Mouse (Mus musculus) bone marrow, adult 2 months (tissue): ENCODE data around the gene Bbs4. TPM values are rescaled to one million over a fixed set of nuclear protein-coding genes. Genes with fewer than 3 reads are reported as not detected.

Source experiments
- H3K27ac ChIP-seq: fragments of 200-500 bp; 2 replicates; pipeline ENCODE4 v1.5.1; 2012; ENCODE audit warnings: low read depth, mild to moderate bottlenecking, control low read depth, inconsistent platforms, low read length; ENCODE audit not compliant: control insufficient read depth, poor library complexity, insufficient read depth
- H3K4me1 ChIP-seq: fragments of 200-500 bp; 2 replicates; pipeline ENCODE4 v1.6.1; 2011; ENCODE audit warnings: low read length; ENCODE audit not compliant: control insufficient read depth, insufficient read depth
- H3K4me3 ChIP-seq: fragments of 200-500 bp; replicated peaks from 2 replicates; pipeline ENCODE3; 2011; ENCODE audit warnings: mild to moderate bottlenecking, low read depth, low read length, control low read depth; ENCODE audit not compliant: control insufficient read depth
- CTCF ChIP-seq: fragments of 200-500 bp; IDR thresholded peaks from 2 replicates; pipeline ENCODE4 v1.5.1; 2011; ENCODE audit warnings: low read length, control low read depth; ENCODE audit not compliant: control insufficient read depth, insufficient read depth
- POLR2A ChIP-seq: fragments of 200-500 bp; IDR thresholded peaks from 2 replicates; pipeline ENCODE4 v1.6.1; 2011; ENCODE audit warnings: low read depth, mild to moderate bottlenecking, control low read depth, low read length, borderline replicate concordance; ENCODE audit not compliant: control insufficient read depth
- WGBS: fragments of 180-500 bp; shearing (Covaris S2); methylation state at CpG from one replicate; pipeline ENCODE4 v1.1.7; 2018; 5-methylcytosine and 5-hydroxymethylcytosine counted together
- polyA plus RNA-seq: library from polyadenylated mRNA; stranded (reverse); fragments of >200 nt; gene quantifications from 2 replicates; pipeline ENCODE4 v1.2.4, GENCODE M21; 2011; ENCODE audit warnings: low replicate concordance; ENCODE audit not compliant: missing spikeins, insufficient read depth, insufficient read length

The Bbs4 gene
- polyA plus RNA-seq, 1 experiment = 4.5 TPM

GRCm38 (mm10) chr9:59289529-59290115 is 63.7 kb downstream of the Bbs4 start:
- H3K4me3 ChIP-seq = no peak overlapping the region
- peaks cover 6% of the 10 kb centered on the region for H3K4me1 ChIP-seq
- TF ChIP-seq CTCF (no peak), POLR2A (no peak)
- 56% methylated on average over 6 of the region's 6 CpGs for WGBS
- H3K27ac ChIP-seq = peak overlapping the region; percentile 55

DNA sequence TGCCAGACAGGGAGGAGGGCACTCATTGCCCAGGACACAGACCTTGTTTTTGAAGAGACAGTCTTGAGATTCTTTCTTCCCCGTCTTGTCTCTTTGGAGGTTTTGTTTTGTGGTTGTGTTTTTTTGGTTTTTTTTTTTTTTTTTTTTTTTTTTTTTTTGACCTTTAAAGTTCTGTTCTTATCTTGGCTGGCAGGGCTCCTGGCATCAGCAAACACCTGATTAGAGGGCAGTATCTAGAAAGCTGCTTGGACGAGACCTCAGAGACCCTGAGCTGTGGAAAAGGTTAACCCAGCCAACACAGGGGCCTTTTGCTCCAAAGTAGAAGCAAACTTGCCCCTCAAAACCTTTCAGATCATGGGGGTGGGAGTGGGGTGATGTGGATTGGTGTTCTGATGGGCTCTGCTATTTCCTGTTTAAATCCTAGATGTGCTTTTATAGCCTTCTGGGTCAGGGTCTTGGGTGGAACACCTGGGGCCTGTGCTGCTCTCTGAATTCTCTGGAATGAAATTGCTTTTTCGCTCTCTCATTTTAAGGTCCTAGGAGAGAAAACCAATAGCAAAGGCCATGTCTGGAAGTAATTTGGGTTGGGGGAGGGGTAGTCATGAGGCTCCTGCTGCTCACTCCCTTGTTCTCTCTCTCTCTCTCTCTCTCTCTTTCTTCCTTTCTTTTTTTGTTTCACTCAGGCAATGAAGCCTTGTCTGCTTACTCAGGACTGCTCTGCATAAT is 64.5 kb downstream of the Bbs4 start:
- 42% methylated on average over 3 of the region's 3 CpGs for WGBS
- Histone ChIP-seq H3K27ac (peak overlapping the region; percentile 96), H3K4me3 (no peak overlapping the region), H3K4me1 (peaks cover 6% of the 10 kb centered on the region)
- TF ChIP-seq POLR2A (no peak), CTCF (no peak)

DNA sequence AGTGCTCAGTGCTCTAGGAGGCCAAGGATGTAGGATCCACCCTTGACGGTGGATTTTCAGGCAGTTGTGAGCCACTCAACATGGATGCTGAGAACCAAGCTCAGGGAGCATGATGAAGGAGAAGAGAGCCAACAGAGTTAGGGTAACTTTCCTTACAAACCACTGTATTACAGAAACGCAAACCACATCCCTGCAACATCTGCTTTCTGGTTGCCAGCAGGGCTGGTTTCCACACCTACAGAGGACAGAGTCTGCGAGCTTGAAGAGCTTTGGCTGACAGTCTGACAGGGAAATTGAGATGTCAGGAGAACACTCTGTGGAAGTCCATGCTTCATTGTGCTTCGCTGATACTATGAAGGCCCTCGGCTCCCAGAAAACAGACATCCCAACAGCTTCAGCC is 65.2 kb downstream of the Bbs4 start:
- TF ChIP-seq CTCF = no peak
- no peak for TF ChIP-seq POLR2A
- WGBS = 30% methylated on average over 5 of the region's 5 CpGs
- Histone ChIP-seq H3K4me3 (no peak overlapping the region), H3K4me1 (peaks cover 6% of the 10 kb centered on the region), H3K27ac (peak overlapping the region; percentile 96)

GRCm38 (mm10) chr9:59285614-59286013 is 67.7 kb downstream of the Bbs4 start:
- no peak overlapping the region for H3K4me3 ChIP-seq
- H3K4me1 ChIP-seq = peaks cover 6% of the 10 kb centered on the region
- TF ChIP-seq CTCF (no peak), POLR2A (no peak)
- H3K27ac ChIP-seq = no peak overlapping the region; the same call in 1 of the 2 replicates
- WGBS = 63% methylated on average over 6 of the region's 6 CpGs

DNA sequence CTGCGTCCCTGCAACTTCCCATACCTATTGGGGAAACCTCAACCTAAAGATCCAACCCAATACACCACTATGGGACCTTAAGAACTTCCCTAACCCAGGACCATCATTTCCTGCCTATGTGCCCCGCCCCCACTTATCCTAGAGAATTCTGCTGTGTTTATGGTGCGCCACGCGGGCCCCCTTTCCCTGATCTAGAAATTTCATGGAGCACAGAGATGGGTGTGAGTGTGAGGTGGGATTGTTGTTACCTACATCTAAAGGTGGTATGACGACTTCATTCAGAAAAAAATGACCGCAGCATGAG is 70.7 kb downstream of the Bbs4 start:
- TF ChIP-seq POLR2A (no peak), CTCF (no peak)
- peak overlapping the region; percentile 0; the same call in 1 of the 2 replicates for H3K27ac ChIP-seq
- 49% methylated on average over 7 of the region's 7 CpGs for WGBS
- peaks cover 4% of the 10 kb centered on the region; the same call in 1 of the 2 replicates for H3K4me1 ChIP-seq
- H3K4me3 ChIP-seq = no peak overlapping the region

- Histone ChIP-seq H3K4me1 (peaks cover 4% of the 10 kb centered on the region; the same call in 1 of the 2 replicates), H3K4me3 (no peak overlapping the region), H3K27ac (peak overlapping the region; percentile 31; the same call in 1 of the 2 replicates)
- TF ChIP-seq CTCF (peak; percentile 79), POLR2A (no peak; the same call in 1 of the 2 replicates)
- WGBS = 29% methylated on average over 26 of the region's 27 CpGs
Observed at GRCm38 (mm10) chr9:59281871-59282682, 71.2 kb downstream of the Bbs4 start.

GRCm38 (mm10) chr9:59280888-59281287 is 72.4 kb downstream of the Bbs4 start:
- H3K4me3 ChIP-seq = no peak overlapping the region
- TF ChIP-seq POLR2A (no peak), CTCF (no peak)
- peak overlapping the region; percentile 16; the same call in 1 of the 2 replicates for H3K27ac ChIP-seq
- H3K4me1 ChIP-seq = peaks cover 1% of the 10 kb centered on the region; the same call in 1 of the 2 replicates
- WGBS = 30% methylated on average over 5 of the region's 5 CpGs

DNA sequence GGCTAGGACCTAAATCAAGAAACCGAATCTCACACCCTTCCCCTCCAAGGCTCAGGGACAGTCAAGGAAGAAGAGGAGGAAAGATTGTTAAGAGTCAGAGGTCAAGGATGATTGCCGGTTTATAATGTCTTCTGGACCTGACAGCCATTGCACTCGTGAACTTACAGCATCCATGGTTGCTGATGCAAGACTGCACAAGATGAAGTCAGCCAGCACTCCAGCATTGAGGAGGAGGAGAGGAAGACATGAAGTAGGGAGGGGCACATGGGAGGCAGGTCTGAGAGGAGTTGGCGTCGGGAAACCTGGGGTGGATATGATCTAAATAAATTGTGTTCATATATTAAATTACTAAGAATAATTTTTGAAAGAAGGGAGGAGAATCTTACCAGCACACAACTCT is 74.6 kb downstream of the Bbs4 start:
- Histone ChIP-seq H3K4me1 (peaks cover 1% of the 10 kb centered on the region; the same call in 1 of the 2 replicates), H3K4me3 (no peak overlapping the region), H3K27ac (no peak overlapping the region)
- TF ChIP-seq CTCF = no peak
- TF ChIP-seq POLR2A = no peak
- 73% methylated on average over 5 of the region's 5 CpGs for WGBS
